Mouse (Mus musculus): ENCODE results near the gene Rhoc. TPM values are rescaled to one million over a fixed set of nuclear protein-coding genes. Genes with fewer than 3 reads are reported as not detected.

Rhoc gene
- polyA plus RNA-seq, 1 experiment, result 31.2 TPM

DNA sequence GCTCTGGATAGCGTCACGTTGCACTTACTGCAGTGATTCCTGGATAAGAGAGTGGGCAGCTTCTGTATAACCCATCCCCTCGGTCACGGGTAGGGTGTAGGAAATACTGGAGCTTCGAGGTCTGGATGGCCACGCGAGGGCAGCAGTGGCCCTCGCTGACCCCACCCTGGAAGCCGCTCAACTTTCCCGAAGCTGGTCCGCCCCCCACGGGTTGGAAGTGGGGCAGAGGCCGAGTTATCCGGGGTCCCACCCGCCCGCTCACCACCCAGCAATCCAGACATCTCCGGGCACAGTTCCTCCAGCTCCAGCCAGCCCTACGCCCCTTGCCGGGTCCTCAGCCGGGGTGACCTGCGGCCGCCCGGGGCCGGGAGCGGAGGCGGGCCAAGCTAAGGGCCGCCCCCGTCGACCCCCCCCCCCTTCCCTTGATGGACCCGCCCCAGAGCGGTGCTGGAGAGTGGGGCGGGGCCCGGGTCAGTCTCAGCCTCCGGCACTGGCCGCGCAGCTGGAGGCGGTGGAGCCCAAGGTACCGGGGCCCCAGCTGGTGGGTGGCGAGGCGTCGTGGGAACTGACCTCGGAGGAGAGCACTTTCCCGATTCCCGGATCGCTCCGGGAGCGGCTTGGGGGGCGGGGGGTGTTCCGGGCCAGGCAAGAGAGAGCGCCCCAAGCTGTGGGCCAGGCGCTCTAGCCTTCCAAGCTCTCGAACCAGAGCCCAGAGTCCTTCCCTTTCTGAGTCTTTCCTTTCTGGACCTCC is 561 bp downstream of the Rhoc start:
- TF ChIP-seq POLR2A (IDR thresholded peaks at IDR 0.05; ENCODE audit: borderline replicate concordance, insufficient read depth, low read length) (no peak), CTCF (IDR thresholded peaks at IDR 0.05; ENCODE audit: borderline replicate concordance, insufficient read depth, low read depth, low read length) (peak; percentile 66)
- under 1% methylated on average over 49 of the region's 52 CpGs for WGBS
- peaks cover 2% of the 10 kb centered on the region; the same call in 1 of the 2 replicates for H3K27me3 ChIP-seq (ENCODE audit: control insufficient read depth, insufficient read depth, low read length)
- DNase-seq, result peak; percentile 52 to 54
- H3K4me1 ChIP-seq (ENCODE audit: control insufficient read depth, insufficient read depth, low read length), result peaks cover 3% of the 10 kb centered on the region; the same call in 1 of the 2 replicates
- peak overlapping the region; percentile 54 for H3K4me3 ChIP-seq (replicated peaks; ENCODE audit: insufficient read depth, low read depth, low read length)
- H3K27ac ChIP-seq (ENCODE audit: insufficient read depth, low read length), result 0 out of 2 replicates have a peak overlapping the region, but pooled peaks have one; percentile 50

DNA sequence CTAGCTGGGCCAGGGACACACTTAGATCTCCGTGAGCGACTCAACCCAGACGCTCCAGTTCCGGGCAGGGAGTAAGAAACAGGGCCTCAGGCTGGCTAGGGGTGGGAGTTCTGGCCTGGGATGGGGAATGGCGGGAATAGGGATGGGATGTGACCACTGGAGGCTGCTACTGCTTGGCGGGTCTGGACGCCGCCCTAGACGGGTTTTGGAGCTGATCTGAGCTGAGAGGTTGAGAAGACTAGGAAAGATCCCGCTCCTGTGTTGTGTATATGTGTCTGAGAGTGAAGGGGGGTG is 1.1 kb downstream of the Rhoc start:
- H3K27ac ChIP-seq (ENCODE audit: insufficient read depth, low read length), result 0 out of 2 replicates have a peak overlapping the region, but pooled peaks have one; percentile 50
- peaks cover 2% of the 10 kb centered on the region; the same call in 1 of the 2 replicates for H3K27me3 ChIP-seq (ENCODE audit: control insufficient read depth, insufficient read depth, low read length)
- TF ChIP-seq POLR2A (IDR thresholded peaks at IDR 0.05; ENCODE audit: borderline replicate concordance, insufficient read depth, low read length) (no peak), CTCF (IDR thresholded peaks at IDR 0.05; ENCODE audit: borderline replicate concordance, insufficient read depth, low read depth, low read length) (no peak)
- H3K4me1 ChIP-seq (ENCODE audit: control insufficient read depth, insufficient read depth, low read length), result peaks cover 3% of the 10 kb centered on the region; the same call in 1 of the 2 replicates
- 25% methylated on average over 10 of the region's 10 CpGs for WGBS
- peak overlapping the region; percentile 43 for H3K4me3 ChIP-seq (replicated peaks; ENCODE audit: insufficient read depth, low read depth, low read length)
- no peak for DNase-seq

- TF ChIP-seq POLR2A (IDR thresholded peaks at IDR 0.05; ENCODE audit: borderline replicate concordance, insufficient read depth, low read length), result no peak
- no peak for TF ChIP-seq CTCF (IDR thresholded peaks at IDR 0.05; ENCODE audit: borderline replicate concordance, insufficient read depth, low read depth, low read length)
- no peak overlapping the region for H3K27ac ChIP-seq (ENCODE audit: insufficient read depth, low read length)
- H3K4me3 ChIP-seq (replicated peaks; ENCODE audit: insufficient read depth, low read depth, low read length), result no peak overlapping the region
- peaks cover 3% of the 10 kb centered on the region; the same call in 1 of the 2 replicates for H3K4me1 ChIP-seq (ENCODE audit: control insufficient read depth, insufficient read depth, low read length)
- 42% methylated on average over 13 of the region's 13 CpGs for WGBS
- H3K27me3 ChIP-seq (ENCODE audit: control insufficient read depth, insufficient read depth, low read length), result peaks cover 2% of the 10 kb centered on the region; the same call in 1 of the 2 replicates
- DNase-seq, result peak in 1 of 2 experiments; percentile 27
Measured at GRCm38 (mm10) chr3:104789822-104790221, 1.6 kb downstream of the Rhoc start.

- TF ChIP-seq POLR2A (IDR thresholded peaks at IDR 0.05; ENCODE audit: borderline replicate concordance, insufficient read depth, low read length) (no peak), CTCF (IDR thresholded peaks at IDR 0.05; ENCODE audit: borderline replicate concordance, insufficient read depth, low read depth, low read length) (no peak)
- H3K4me3 ChIP-seq (replicated peaks; ENCODE audit: insufficient read depth, low read depth, low read length), result no peak overlapping the region
- no peak overlapping the region for H3K27ac ChIP-seq (ENCODE audit: insufficient read depth, low read length)
- H3K27me3 ChIP-seq (ENCODE audit: control insufficient read depth, insufficient read depth, low read length), result peaks cover 2% of the 10 kb centered on the region; the same call in 1 of the 2 replicates
- DNase-seq, result no peak
- peaks cover 3% of the 10 kb centered on the region; the same call in 1 of the 2 replicates for H3K4me1 ChIP-seq (ENCODE audit: control insufficient read depth, insufficient read depth, low read length)
- WGBS, result 62% methylated on average over 6 of the region's 6 CpGs
Measured at GRCm38 (mm10) chr3:104790401-104790937, 2.3 kb downstream of the Rhoc start.

- Histone ChIP-seq H3K27ac (ENCODE audit: insufficient read depth, low read length) (no peak overlapping the region), H3K4me1 (ENCODE audit: control insufficient read depth, insufficient read depth, low read length) (peaks cover 3% of the 10 kb centered on the region; the same call in 1 of the 2 replicates), H3K4me3 (replicated peaks; ENCODE audit: insufficient read depth, low read depth, low read length) (no peak overlapping the region), H3K27me3 (ENCODE audit: control insufficient read depth, insufficient read depth, low read length) (peaks cover 2% of the 10 kb centered on the region; the same call in 1 of the 2 replicates)
- TF ChIP-seq CTCF (IDR thresholded peaks at IDR 0.05; ENCODE audit: borderline replicate concordance, insufficient read depth, low read depth, low read length) (no peak), POLR2A (IDR thresholded peaks at IDR 0.05; ENCODE audit: borderline replicate concordance, insufficient read depth, low read length) (no peak)
- 61% methylated on average over 4 of the region's 4 CpGs for WGBS
- DNase-seq, result no peak
Measured at GRCm38 (mm10) chr3:104791017-104791416, 2.8 kb downstream of the Rhoc start.

GRCm38 (mm10) chr3:104791671-104792070 is 3.5 kb downstream of the Rhoc start:
- Histone ChIP-seq H3K4me1 (ENCODE audit: control insufficient read depth, insufficient read depth, low read length) (peaks cover 3% of the 10 kb centered on the region; the same call in 1 of the 2 replicates), H3K27ac (ENCODE audit: insufficient read depth, low read length) (no peak overlapping the region), H3K27me3 (ENCODE audit: control insufficient read depth, insufficient read depth, low read length) (peaks cover 2% of the 10 kb centered on the region; the same call in 1 of the 2 replicates), H3K4me3 (replicated peaks; ENCODE audit: insufficient read depth, low read depth, low read length) (no peak overlapping the region)
- 85% methylated on average over 8 of the region's 8 CpGs for WGBS
- no peak for TF ChIP-seq POLR2A (IDR thresholded peaks at IDR 0.05; ENCODE audit: borderline replicate concordance, insufficient read depth, low read length)
- no peak for TF ChIP-seq CTCF (IDR thresholded peaks at IDR 0.05; ENCODE audit: borderline replicate concordance, insufficient read depth, low read depth, low read length)
- DNase-seq, result no peak

DNA sequence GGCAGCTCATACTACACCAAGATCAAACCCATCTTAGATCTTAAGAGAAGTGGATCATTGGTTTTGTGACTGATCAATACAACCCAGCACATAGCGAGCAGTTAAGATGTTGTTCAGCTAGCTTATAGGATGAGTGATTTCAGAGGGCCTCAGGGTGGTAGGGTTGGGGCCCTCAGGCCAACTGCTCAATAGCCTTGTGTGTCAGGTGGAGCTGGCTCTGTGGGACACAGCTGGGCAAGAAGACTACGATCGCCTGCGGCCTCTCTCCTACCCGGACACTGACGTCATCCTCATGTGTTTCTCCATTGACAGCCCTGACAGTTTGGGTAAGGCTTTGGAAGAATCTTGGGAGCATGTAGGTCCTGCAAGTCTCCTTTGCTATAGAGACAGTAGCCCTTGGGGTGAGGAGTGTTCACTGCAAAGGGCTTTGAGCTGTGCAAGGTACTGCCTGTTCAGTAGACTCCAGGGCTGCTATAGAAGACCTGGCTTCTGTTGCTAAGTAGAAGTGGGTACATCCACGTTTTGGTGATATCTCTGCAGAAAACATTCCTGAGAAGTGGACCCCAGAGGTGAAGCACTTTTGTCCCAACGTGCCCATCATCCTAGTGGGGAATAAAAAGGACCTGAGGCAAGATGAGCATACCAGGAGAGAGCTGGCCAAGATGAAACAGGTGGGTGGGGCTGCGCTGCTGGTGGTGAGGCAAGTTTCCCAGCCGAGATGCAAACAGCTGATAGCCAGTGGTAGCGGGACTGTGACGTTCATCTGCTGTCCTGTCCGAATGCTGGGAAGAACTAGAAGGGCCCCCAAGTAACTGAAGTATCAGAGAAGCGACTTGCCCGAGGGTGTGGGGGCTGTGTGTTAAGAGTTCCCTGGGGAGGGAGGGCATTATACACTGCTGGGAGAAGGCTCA is 4.4 kb downstream of the Rhoc start:
- no peak for TF ChIP-seq POLR2A (IDR thresholded peaks at IDR 0.05; ENCODE audit: borderline replicate concordance, insufficient read depth, low read length)
- no peak for TF ChIP-seq CTCF (IDR thresholded peaks at IDR 0.05; ENCODE audit: borderline replicate concordance, insufficient read depth, low read depth, low read length)
- 69% methylated on average over 15 of the region's 15 CpGs for WGBS
- Histone ChIP-seq H3K4me3 (replicated peaks; ENCODE audit: insufficient read depth, low read depth, low read length) (no peak overlapping the region), H3K27ac (ENCODE audit: insufficient read depth, low read length) (no peak overlapping the region), H3K4me1 (ENCODE audit: control insufficient read depth, insufficient read depth, low read length) (peaks cover 3% of the 10 kb centered on the region; the same call in 1 of the 2 replicates), H3K27me3 (ENCODE audit: control insufficient read depth, insufficient read depth, low read length) (peaks cover 2% of the 10 kb centered on the region; the same call in 1 of the 2 replicates)
- no peak for DNase-seq
